Mouse (Mus musculus): ENCODE measurements around the gene Lztfl1. TPM values are rescaled to one million over a fixed set of nuclear protein-coding genes. Genes with fewer than 3 reads are reported as not detected.
"Not testable (repeated sequence)": the region's sequence is repeated elsewhere in the genome, so short reads cannot be mapped to it uniquely, and the experiment has no call there.

Gene Lztfl1
- total and polyA plus RNA-seq, 3 experiments, result 17.8 to 28.3 (median 25.6) TPM

GRCm38 (mm10) chr9:123659986-123660676, 57.4 kb downstream of the Lztfl1 start:
- DNase-seq (ENCODE audit: extremely low read depth); H3K27ac ChIP-seq (ENCODE audit: insufficient read depth, low read depth); H3K9me3 ChIP-seq (replicated peaks; ENCODE audit: low read length); H3K4me3 ChIP-seq (replicated peaks in 1 of 3; ENCODE audit: low read depth in 2 of 3, low read length in 2 of 3, poor library complexity in 1 of 3); dilution Hi-C loops (cut with MboI; ENCODE audit: extremely low pct_ligation_motif_present, extremely low pct_unique_long_range_greater_than_20kb, low sequenced_read_pairs); H3K4me2 ChIP-seq (ENCODE audit: insufficient read depth, low read depth, poor library complexity, severe bottlenecking); H3K36me3 ChIP-seq (replicated peaks in 1 of 2; ENCODE audit: control insufficient read depth in 1 of 2, insufficient read depth in 1 of 2, low read length in 1 of 2); H3K9ac ChIP-seq (ENCODE audit: insufficient read depth, low read depth); H3K4me1 ChIP-seq (ENCODE audit: control insufficient read depth in 1 of 2, insufficient read depth in 2 of 2); H3K79me2 ChIP-seq (replicated peaks; ENCODE audit: control insufficient read depth, extremely low read depth, insufficient read depth, poor library complexity, severe bottlenecking); H3K27me3 ChIP-seq (replicated peaks): not testable (repeated sequence)
- in situ Hi-C loops (cut with MboI; ENCODE audit: low pct_ligation_motif_present, low pct_unique_long_range_greater_than_20kb, low sequenced_read_pairs), result loop anchor here (10.0 kb wide), 1 partner anchor 115 kb away; no protein-coding TSS in a partner anchor

GRCm38 (mm10) chr9:123658981-123659380, 58.5 kb downstream of the Lztfl1 start:
- TF ChIP-seq CTCF (conservative IDR thresholded peaks at IDR 0.05 in 1 of 2, IDR thresholded peaks at IDR 0.05 in 1 of 2; ENCODE audit: low read depth in 2 of 2, low read length in 2 of 2) (0 out of 4 replicates have a peak, but pooled peaks of 1 of the 2 experiments have one; percentile 16), JUND (conservative IDR thresholded peaks at IDR 0.05; ENCODE audit: low read depth, low read length) (no peak)
- no peak overlapping the region for H3K4me2 ChIP-seq (ENCODE audit: insufficient read depth, low read depth, poor library complexity, severe bottlenecking)
- H3K4me1 ChIP-seq (ENCODE audit: control insufficient read depth in 1 of 2, insufficient read depth in 2 of 2), result no peaks in the 10 kb centered on the region
- in situ Hi-C loops (cut with MboI; ENCODE audit: low pct_ligation_motif_present, low pct_unique_long_range_greater_than_20kb, low sequenced_read_pairs) (no loop called here), dilution Hi-C loops (cut with MboI; ENCODE audit: extremely low pct_ligation_motif_present, extremely low pct_unique_long_range_greater_than_20kb, low sequenced_read_pairs) (no loop called here)
- no peaks in the 10 kb centered on the region for H3K9me3 ChIP-seq (replicated peaks; ENCODE audit: low read length)
- no peak overlapping the region for H3K9ac ChIP-seq (ENCODE audit: insufficient read depth, low read depth)
- H3K27me3 ChIP-seq (replicated peaks), result no peaks in the 10 kb centered on the region
- no peak overlapping the region for H3K27ac ChIP-seq (ENCODE audit: insufficient read depth, low read depth)
- H3K4me3 ChIP-seq (replicated peaks in 1 of 3; ENCODE audit: low read depth in 2 of 3, low read length in 2 of 3, poor library complexity in 1 of 3), result no peak overlapping the region
- DNase-seq (ENCODE audit: extremely low read depth), result no peak
- no peaks in the 10 kb centered on the region for H3K36me3 ChIP-seq (replicated peaks in 1 of 2; ENCODE audit: control insufficient read depth in 1 of 2, insufficient read depth in 1 of 2, low read length in 1 of 2)
- no peaks in the 10 kb centered on the region for H3K79me2 ChIP-seq (replicated peaks; ENCODE audit: control insufficient read depth, extremely low read depth, insufficient read depth, poor library complexity, severe bottlenecking)

DNA sequence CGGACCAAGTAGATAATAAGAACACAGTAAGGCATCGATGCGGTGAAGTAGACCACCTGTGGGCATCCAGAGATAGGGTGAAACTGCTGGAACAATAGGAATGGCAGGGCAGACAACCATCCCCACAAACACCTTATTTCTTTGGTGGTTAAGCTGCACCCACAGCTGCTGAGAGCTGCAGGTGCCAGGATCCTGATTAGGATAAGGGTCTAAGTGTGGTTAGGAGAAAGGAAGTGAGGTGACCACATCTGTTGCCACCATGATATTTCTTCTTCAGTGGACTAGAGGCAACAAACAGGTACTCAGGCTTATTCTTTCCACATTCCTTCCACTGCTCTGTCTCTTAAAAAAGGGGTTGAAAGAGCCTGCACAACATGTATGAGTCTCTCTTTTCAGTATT, 60.0 kb downstream of the Lztfl1 start:
- DNase-seq (ENCODE audit: extremely low read depth), result no peak
- Histone ChIP-seq H3K9me3 (replicated peaks; ENCODE audit: low read length) (no peaks in the 10 kb centered on the region), H3K9ac (ENCODE audit: insufficient read depth, low read depth) (no peak overlapping the region), H3K4me3 (replicated peaks in 1 of 3; ENCODE audit: low read depth in 2 of 3, low read length in 2 of 3, poor library complexity in 1 of 3) (no peak overlapping the region), H3K27ac (ENCODE audit: insufficient read depth, low read depth) (no peak overlapping the region), H3K4me2 (ENCODE audit: insufficient read depth, low read depth, poor library complexity, severe bottlenecking) (no peak overlapping the region), H3K4me1 (ENCODE audit: control insufficient read depth in 1 of 2, insufficient read depth in 2 of 2) (no peaks in the 10 kb centered on the region), H3K36me3 (replicated peaks in 1 of 2; ENCODE audit: control insufficient read depth in 1 of 2, insufficient read depth in 1 of 2, low read length in 1 of 2) (no peaks in the 10 kb centered on the region), H3K79me2 (replicated peaks; ENCODE audit: control insufficient read depth, extremely low read depth, insufficient read depth, poor library complexity, severe bottlenecking) (no peaks in the 10 kb centered on the region), H3K27me3 (replicated peaks) (no peaks in the 10 kb centered on the region)
- dilution Hi-C loops (cut with MboI; ENCODE audit: extremely low pct_ligation_motif_present, extremely low pct_unique_long_range_greater_than_20kb, low sequenced_read_pairs), result no loop called here
- no peak for TF ChIP-seq KAT2A (IDR thresholded peaks at IDR 0.05; ENCODE audit: insufficient replicate concordance, low read length)
- no peak for TF ChIP-seq IRF4 (IDR thresholded peaks at IDR 0.05; ENCODE audit: low read depth, low read length)
- TF ChIP-seq EP300 (IDR thresholded peaks at IDR 0.05; ENCODE audit: low read length), result no peak
- TF ChIP-seq NRF1 (IDR thresholded peaks at IDR 0.05; ENCODE audit: low read depth, low read length), result no peak
- TF ChIP-seq CHD1 (IDR thresholded peaks at IDR 0.05; ENCODE audit: low read depth, low read length), result no peak
- no peak for TF ChIP-seq MAZ (IDR thresholded peaks at IDR 0.05; ENCODE audit: low read depth, low read length)
- no peak for TF ChIP-seq TCF12 (IDR thresholded peaks at IDR 0.05; ENCODE audit: low read depth, low read length)
- no peak for TF ChIP-seq MXI1 (IDR thresholded peaks at IDR 0.05; ENCODE audit: low read depth, low read length)
- in situ Hi-C loops (cut with MboI; ENCODE audit: low pct_ligation_motif_present, low pct_unique_long_range_greater_than_20kb, low sequenced_read_pairs), result no loop called here
